Mouse (Mus musculus) gastrocnemius, postnatal 14 days (tissue): ENCODE measurements around the gene Megf6. TPM values are rescaled to one million over a fixed set of nuclear protein-coding genes. Genes with fewer than 3 reads are reported as not detected.

Experiments used
- DNase-seq: peaks from one replicate; pipeline ENCODE4 v3.0.0; 2021; ENCODE audit warnings: mixed read lengths
- intact Hi-C: fragments of 180-260 bp; cut with DNase I; formaldehyde crosslinking; loops from one replicate; pipeline ENCODE4 v1.15.1; 2025; ENCODE audit warnings: low total_unique reads
- long read RNA-seq, 2 experiments: library from polyadenylated mRNA; stranded (forward); transcript quantifications; one replicate each; pipeline ENCODE4 v2.0.0; 2021
- total RNA-seq, 2 experiments: library from RNA; stranded (reverse); gene quantifications; 2 replicates each; pipeline ENCODE4 v1.2.3; 2021

Gene Megf6
- total RNA-seq: 1 to 10 TPM; 2.9 to 3.4 TPM
- long read RNA-seq, experiment 1, partial matches to known transcripts: 2 of 3 reads
- long read RNA-seq, experiment 1, other reads (novel, unspliced or antisense): 1 of 3 reads
- long read RNA-seq, experiment 2, partial matches to known transcripts: 4 of 6 reads
- long read RNA-seq, experiment 2, other reads (novel, unspliced or antisense): 2 of 6 reads

GRCm38 (mm10) chr4:154170506-154171150 is at the start of gene Megf6:
TSS of gene Megf6 (plus strand) at chr4:154170730.
- intact Hi-C loops: loop anchor here (5.0 kb wide), 1 partner anchor 102 kb away; no protein-coding TSS in a partner anchor
- DNase-seq: no peak

- intact Hi-C loops: no loop called here
- DNase-seq: no peak
Measured at GRCm38 (mm10) chr4:154121800-154122199, 48.7 kb upstream of the Megf6 start.

- intact Hi-C loops: no loop called here
- DNase-seq: no peak
Measured at GRCm38 (mm10) chr4:154122374-154122773, 48.2 kb upstream of the Megf6 start.

- no peak for DNase-seq
- intact Hi-C loops: no loop called here
Measured at GRCm38 (mm10) chr4:154123553-154123952, 47.0 kb upstream of the Megf6 start.

- no peak for DNase-seq
- intact Hi-C loops: no loop called here
Measured at GRCm38 (mm10) chr4:154125202-154125601, 45.3 kb upstream of the Megf6 start.

GRCm38 (mm10) chr4:154127273-154127672 is 43.3 kb upstream of the Megf6 start:
- intact Hi-C loops: no loop called here
- no peak for DNase-seq

GRCm38 (mm10) chr4:154129950-154130349 is 40.6 kb upstream of the Megf6 start:
- intact Hi-C loops: no loop called here
- DNase-seq: no peak

GRCm38 (mm10) chr4:154131894-154132293 is 38.6 kb upstream of the Megf6 start:
- DNase-seq: no peak
- intact Hi-C loops: no loop called here

- DNase-seq: no peak
- intact Hi-C loops: no loop called here
Measured at GRCm38 (mm10) chr4:154134803-154135202, 35.7 kb upstream of the Megf6 start.

GRCm38 (mm10) chr4:154137139-154137538 is 33.4 kb upstream of the Megf6 start:
- no peak for DNase-seq
- intact Hi-C loops: no loop called here

- intact Hi-C loops: no loop called here
- DNase-seq: no peak
Measured at GRCm38 (mm10) chr4:154139671-154140181, 30.8 kb upstream of the Megf6 start.

- no peak for DNase-seq
- intact Hi-C loops: no loop called here
Measured at GRCm38 (mm10) chr4:154140182-154140212, 30.5 kb upstream of the Megf6 start, which contains the start of gene Trp73. TSS of gene Trp73 (minus strand) at chr4:154140208.

- DNase-seq: no peak
- intact Hi-C loops: no loop called here
Measured at GRCm38 (mm10) chr4:154140213-154141008, 30.1 kb upstream of the Megf6 start.

GRCm38 (mm10) chr4:154141009-154141867 is 29.3 kb upstream of the Megf6 start:
- DNase-seq: no peak
- intact Hi-C loops: no loop called here

GRCm38 (mm10) chr4:154142211-154143040 is 28.1 kb upstream of the Megf6 start, which contains the start of gene Wrap73:
TSS of gene Wrap73 (plus strand) at chr4:154142372.
- intact Hi-C loops: no loop called here
- peak; percentile 91 for DNase-seq

GRCm38 (mm10) chr4:154144712-154145111 is 25.8 kb upstream of the Megf6 start:
- DNase-seq: no peak
- intact Hi-C loops: no loop called here

GRCm38 (mm10) chr4:154146342-154146741 is 24.2 kb upstream of the Megf6 start:
- no peak for DNase-seq
- intact Hi-C loops: no loop called here

- intact Hi-C loops: no loop called here
- DNase-seq: no peak
Measured at GRCm38 (mm10) chr4:154154104-154154503, 16.4 kb upstream of the Megf6 start.

- intact Hi-C loops: no loop called here
- DNase-seq: no peak
Measured at GRCm38 (mm10) chr4:154156050-154156449, 14.5 kb upstream of the Megf6 start.
